Mouse (Mus musculus): Measurements from ENCODE around the gene Lrrd1.

GRCm38 (mm10) chr5:3845026-3845425 is at the start of gene Lrrd1:
- no peak for TF ChIP-seq POLR2A (IDR thresholded peaks at IDR 0.05; ENCODE audit: low read depth, low read length)
- TF ChIP-seq CTCF (IDR thresholded peaks at IDR 0.05; ENCODE audit: extremely low read depth, insufficient read length, insufficient replicate concordance, low read depth, low read length) = no peak

All from small intestine, adult 2 months (tissue).